Mouse (Mus musculus) neural tube, embryonic 14.5 days (tissue): ENCODE measurements around the gene Ccdc51. TPM values are rescaled to one million over a fixed set of nuclear protein-coding genes. Genes with fewer than 3 reads are reported as not detected.

Experiments used
- ATAC-seq: fragments of 200-750 bp; cut with Nextera tagmentation; 2 replicates; pipeline ENCODE4 v1.8.0; 2017; ENCODE audit warnings: low read depth, mild to moderate bottlenecking, moderate TSS enrichment, moderate library complexity
- H3K27ac ChIP-seq: fragments of 300-500 bp; sonication (generic); 2 replicates; pipeline ENCODE4 v1.5.1; 2014; ENCODE audit warnings: low read depth, mild to moderate bottlenecking, control low read depth, low read length, moderate library complexity, mixed read lengths
- H3K27me3 ChIP-seq: fragments of 300-500 bp; sonication (generic); 2 replicates; pipeline ENCODE4 v1.6.1; 2014; ENCODE audit warnings: low read length; ENCODE audit not compliant: control insufficient read depth, insufficient read depth
- H3K36me3 ChIP-seq: fragments of 300-500 bp; sonication (generic); 2 replicates; pipeline ENCODE4 v1.6.1; 2014; ENCODE audit warnings: low read length, mixed read lengths; ENCODE audit not compliant: control insufficient read depth, insufficient read depth
- H3K4me1 ChIP-seq: fragments of 300-500 bp; sonication (generic); 2 replicates; pipeline ENCODE4 v1.6.1; 2014; ENCODE audit warnings: low read length; ENCODE audit not compliant: control insufficient read depth, insufficient read depth
- H3K4me2 ChIP-seq: fragments of 300-500 bp; sonication (generic); 2 replicates; pipeline ENCODE4 v1.6.1; 2014; ENCODE audit warnings: mild to moderate bottlenecking, low read depth, low read length, control low read depth
- H3K4me3 ChIP-seq: fragments of 300-500 bp; sonication (generic); 2 replicates; pipeline ENCODE4 v1.5.1; 2014; ENCODE audit warnings: low read depth, low read length, control low read depth, mixed read lengths
- H3K9ac ChIP-seq: fragments of 300-500 bp; sonication (generic); replicated peaks from 2 replicates; pipeline ENCODE4 v1.6.1; 2014; ENCODE audit warnings: low read depth, mild to moderate bottlenecking, control low read depth, low read length, mixed read lengths
- H3K9me3 ChIP-seq: fragments of 300-500 bp; sonication (generic); 2 replicates; pipeline ENCODE4 v1.6.1; 2016; ENCODE audit warnings: low read length; ENCODE audit not compliant: control insufficient read depth
- WGBS: fragments of 180-500 bp; shearing (Covaris S2); extraction: QIAGEN DNeasy Blood & Tissue Kit; methylation state at CpG from one replicate; pipeline ENCODE4 v1.1.7; 2014; 5-methylcytosine and 5-hydroxymethylcytosine counted together
- polyA plus RNA-seq: library from polyadenylated mRNA; unstranded; fragments of >200 nt; fragmentation: Nextera tagmentation; extraction: Ambion mirVana; gene quantifications from 2 replicates; pipeline ENCODE4 v1.2.1, GENCODE M21; 2014

Gene Ccdc51
- polyA plus RNA-seq, 1 experiment from 2014 or later: 10.7 TPM

GRCm38 (mm10) chr9:109092799-109093198, 10.5 kb downstream of the Ccdc51 start:
- no peak overlapping the region for H3K9ac ChIP-seq
- H3K27ac ChIP-seq: no peak overlapping the region
- 54% methylated on average over 6 of the region's 6 CpGs for WGBS

GRCm38 (mm10) chr9:109093786-109094552, 11.7 kb downstream of the Ccdc51 start:
- peak overlapping the region; percentile 95 for H3K9ac ChIP-seq
- no peaks in the 10 kb centered on the region for H3K27me3 ChIP-seq
- no peaks in the 10 kb centered on the region for H3K9me3 ChIP-seq
- peak overlapping the region; percentile 100 for H3K27ac ChIP-seq
- WGBS: 17% methylated on average over 11 of the region's 11 CpGs
- peaks cover 37% of the 10 kb centered on the region for H3K4me1 ChIP-seq
- H3K4me3 ChIP-seq: peak overlapping the region; percentile 78; the same call in 1 of the 2 replicates
- H3K36me3 ChIP-seq: 0 out of 2 replicates have a peak, but pooled peaks cover 3% of the 10 kb centered on the region
- H3K4me2 ChIP-seq: peak overlapping the region; percentile 95
- ATAC-seq: no peak

More at GRCm38 (mm10) chr9:109092799-109093198, 10.5 kb downstream of the Ccdc51 start:
- 0 out of 2 replicates have a peak, but pooled peaks cover 3% of the 10 kb centered on the region for H3K36me3 ChIP-seq
- H3K27me3 ChIP-seq: no peaks in the 10 kb centered on the region
- H3K4me1 ChIP-seq: peaks cover 27% of the 10 kb centered on the region
- ATAC-seq: no peak
- H3K4me2 ChIP-seq: no peak overlapping the region
- no peak overlapping the region for H3K4me3 ChIP-seq
- H3K9me3 ChIP-seq: no peaks in the 10 kb centered on the region

- Histone ChIP-seq H3K27ac (peak overlapping the region; percentile 100), H3K27me3 (no peaks in the 10 kb centered on the region), H3K9me3 (no peaks in the 10 kb centered on the region), H3K9ac (peak overlapping the region; percentile 95), H3K4me1 (peaks cover 41% of the 10 kb centered on the region), H3K36me3 (peaks cover 4% of the 10 kb centered on the region), H3K4me2 (peak overlapping the region; percentile 95), H3K4me3 (peak overlapping the region; percentile 78)
- WGBS: 2% methylated on average over 21 of the region's 21 CpGs
- ATAC-seq: no peak; the same call in 1 of the 2 replicates
Observed at GRCm38 (mm10) chr9:109094553-109095136, 12.4 kb downstream of the Ccdc51 start.

- no peaks in the 10 kb centered on the region for H3K9me3 ChIP-seq
- under 1% methylated on average over 88 of the region's 102 CpGs for WGBS
- peak within 1 kb of the TSS; percentile 100 for H3K27ac ChIP-seq
- ATAC-seq: peak; percentile 62
- H3K4me2 ChIP-seq: peak within 1 kb of the TSS; percentile 95
- H3K9ac ChIP-seq: peak within 1 kb of the TSS; percentile 95
- H3K4me3 ChIP-seq: peak within 1 kb of the TSS; percentile 78
- H3K4me1 ChIP-seq: peaks cover 41% of the 10 kb centered on the region
- H3K36me3 ChIP-seq: peaks cover 11% of the 10 kb centered on the region
- no peaks in the 10 kb centered on the region for H3K27me3 ChIP-seq
Observed at GRCm38 (mm10) chr9:109095137-109095982, 13.1 kb downstream of the Ccdc51 start, which contains the start of gene Plxnb1. Gene Plxnb1 (plus strand): TSS chr9:109095389.

GRCm38 (mm10) chr9:109096251-109096661, 14.0 kb downstream of the Ccdc51 start:
- ATAC-seq: no peak
- WGBS: 9% methylated on average over 9 of the region's 9 CpGs

GRCm38 (mm10) chr9:109096856-109097255, 14.6 kb downstream of the Ccdc51 start:
- H3K9ac ChIP-seq: peak overlapping the region; percentile 95
- peaks cover 41% of the 10 kb centered on the region for H3K4me1 ChIP-seq
- peak overlapping the region; percentile 100 for H3K27ac ChIP-seq
- 21% methylated on average over 6 of the region's 6 CpGs for WGBS
- peak overlapping the region; percentile 78 for H3K4me3 ChIP-seq
- ATAC-seq: no peak
- H3K9me3 ChIP-seq: no peaks in the 10 kb centered on the region
- no peaks in the 10 kb centered on the region for H3K27me3 ChIP-seq
- peak overlapping the region; percentile 95 for H3K4me2 ChIP-seq
- peaks cover 13% of the 10 kb centered on the region for H3K36me3 ChIP-seq

More at GRCm38 (mm10) chr9:109096251-109096661, 14.0 kb downstream of the Ccdc51 start:
- Histone ChIP-seq H3K9me3 (no peaks in the 10 kb centered on the region), H3K27ac (peak overlapping the region; percentile 100), H3K36me3 (peaks cover 13% of the 10 kb centered on the region), H3K4me3 (peak overlapping the region; percentile 78), H3K9ac (peak overlapping the region; percentile 95), H3K27me3 (no peaks in the 10 kb centered on the region), H3K4me1 (peaks cover 41% of the 10 kb centered on the region), H3K4me2 (peak overlapping the region; percentile 95)

- Histone ChIP-seq H3K4me2 (peak overlapping the region; percentile 95), H3K4me1 (peaks cover 41% of the 10 kb centered on the region), H3K4me3 (peak overlapping the region; percentile 78), H3K27me3 (no peaks in the 10 kb centered on the region), H3K27ac (peak overlapping the region; percentile 100), H3K9me3 (no peaks in the 10 kb centered on the region), H3K36me3 (peaks cover 13% of the 10 kb centered on the region), H3K9ac (peak overlapping the region; percentile 95)
- 11% methylated on average over 6 of the region's 6 CpGs for WGBS
- ATAC-seq: no peak
Observed at GRCm38 (mm10) chr9:109097291-109097690, 15.0 kb downstream of the Ccdc51 start.

GRCm38 (mm10) chr9:109097831-109098230, 15.5 kb downstream of the Ccdc51 start:
- Histone ChIP-seq H3K27me3 (no peaks in the 10 kb centered on the region), H3K4me2 (peak overlapping the region; percentile 95), H3K9me3 (no peaks in the 10 kb centered on the region), H3K4me3 (peak overlapping the region; percentile 78), H3K36me3 (peaks cover 17% of the 10 kb centered on the region), H3K9ac (peak overlapping the region; percentile 95; the same call in 1 of the 2 replicates), H3K27ac (peak overlapping the region; percentile 100), H3K4me1 (peaks cover 41% of the 10 kb centered on the region)
- 51% methylated on average over 5 of the region's 5 CpGs for WGBS
- no peak; the same call in 1 of the 2 replicates for ATAC-seq
